Mouse (Mus musculus) liver, embryonic 14.5 days (tissue): ENCODE data around the gene Fars2.

ENCODE experiments used
- CTCF ChIP-seq: IDR thresholded peaks from 2 replicates; pipeline ENCODE4 v1.5.1; 2016; ENCODE audit warnings: antibody characterized with exemption, low read depth, control low read depth
- EP300 ChIP-seq: IDR thresholded peaks from 2 replicates; pipeline ENCODE4 v1.6.1; 2016; ENCODE audit warnings: antibody characterized with exemption, low read depth

- TF ChIP-seq CTCF, result no peak
- TF ChIP-seq EP300, result no peak
These were observed 35.7 kb downstream of the Fars2 start for GRCm38 (mm10) chr13:36152728-36153498.
